Mouse (Mus musculus): ENCODE data around the gene Eps8l1. TPM values are rescaled to one million over a fixed set of nuclear protein-coding genes. Genes with fewer than 3 reads are reported as not detected.
"Not testable (repeated sequence)": the region's sequence is repeated elsewhere in the genome, so short reads cannot be mapped to it uniquely, and the experiment has no call there.

Eps8l1 gene
- total and polyA plus RNA-seq, 2 experiments from 2014 or later = 5.8 to 7.7 TPM

GRCm38 (mm10) chr7:4523205-4524130 lies 63.0 kb downstream of the Eps8l1 start:
- TF ChIP-seq CTCF (IDR thresholded peaks at IDR 0.05; ENCODE audit: low read depth) = no peak
- Histone ChIP-seq H3K36me3 (ENCODE audit: insufficient read depth, low read length) (no peaks in the 10 kb centered on the region), H3K9ac (replicated peaks; ENCODE audit: low read length) (no peak overlapping the region), H3K4me3 (ENCODE audit: low read length) (no peak overlapping the region), H3K27ac (no peak overlapping the region), H3K4me2 (ENCODE audit: low read depth, low read length) (no peak overlapping the region), H3K27me3 (ENCODE audit: insufficient read depth, low read length) (no peaks in the 10 kb centered on the region), H3K4me1 (ENCODE audit: insufficient read depth, low read length) (no peaks in the 10 kb centered on the region; the same call in 1 of the 2 replicates), H3K9me3 (ENCODE audit: low read length) (no peaks in the 10 kb centered on the region)
- no peak for ATAC-seq
- WGBS = 92% methylated on average over 33 of the region's 33 CpGs
- DNase-seq (ENCODE audit: low spot score) = no peak

DNA sequence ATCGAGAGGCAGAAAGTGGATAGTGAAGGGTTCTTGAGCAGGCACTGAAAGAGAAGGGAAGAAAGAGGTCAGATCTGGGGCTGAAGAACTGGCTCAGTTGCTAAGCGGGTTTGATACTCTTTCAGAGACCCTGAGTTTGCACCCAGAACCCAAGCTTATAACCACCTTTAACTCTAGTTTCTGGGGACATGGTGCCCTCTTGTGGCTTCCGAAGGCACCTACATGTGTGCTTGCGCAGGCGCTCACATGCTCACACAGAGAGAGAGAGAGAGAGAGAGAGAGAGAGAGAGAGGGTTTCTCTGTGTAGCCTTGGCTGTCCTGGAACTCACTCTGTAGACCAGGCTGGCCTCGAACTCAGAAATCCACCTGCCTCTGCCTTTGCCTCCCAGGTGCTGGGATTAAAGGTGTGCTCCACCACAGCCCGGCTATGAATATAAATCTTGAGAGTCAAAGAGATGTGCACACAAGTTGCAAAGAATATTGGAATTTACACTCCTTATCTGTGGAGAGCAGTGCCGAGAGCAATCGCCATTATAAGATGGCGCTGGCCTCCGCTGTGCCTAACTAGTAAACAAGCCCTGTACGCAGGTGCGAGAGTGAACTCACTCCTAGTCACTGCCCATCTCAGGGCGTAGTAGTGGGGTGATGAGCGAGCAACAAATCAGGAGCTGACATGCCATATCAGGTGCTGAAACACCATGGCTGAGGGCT lies 63.9 kb downstream of the Eps8l1 start, which contains the start of gene Tnni3:
TSS of gene Tnni3 (minus strand) at position 18 of the 711 bp plus-strand sequence.
- TF ChIP-seq CTCF (IDR thresholded peaks at IDR 0.05; ENCODE audit: low read depth) = peak; percentile 75
- DNase-seq (ENCODE audit: low spot score) (peak; percentile 80), ATAC-seq (peak; percentile 18; the same call in 1 of the 2 replicates)
- not testable (repeated sequence) for H3K4me2 ChIP-seq (ENCODE audit: low read depth, low read length); H3K4me3 ChIP-seq (ENCODE audit: low read length); H3K27me3 ChIP-seq (ENCODE audit: insufficient read depth, low read length); H3K9me3 ChIP-seq (ENCODE audit: low read length); H3K4me1 ChIP-seq (ENCODE audit: insufficient read depth, low read length); H3K27ac ChIP-seq; H3K9ac ChIP-seq (replicated peaks; ENCODE audit: low read length); H3K36me3 ChIP-seq (ENCODE audit: insufficient read depth, low read length)
- WGBS = 69% methylated on average over 15 of the region's 15 CpGs

GRCm38 (mm10) chr7:4526341-4527301 lies 66.1 kb downstream of the Eps8l1 start:
- no peaks in the 10 kb centered on the region for H3K36me3 ChIP-seq (ENCODE audit: insufficient read depth, low read length)
- H3K27me3 ChIP-seq (ENCODE audit: insufficient read depth, low read length) = peaks cover 2% of the 10 kb centered on the region; the same call in 1 of the 2 replicates
- H3K9me3 ChIP-seq (ENCODE audit: low read length) = no peaks in the 10 kb centered on the region
- 21% methylated on average over 40 of the region's 40 CpGs for WGBS
- peak; percentile 86 for TF ChIP-seq CTCF (IDR thresholded peaks at IDR 0.05; ENCODE audit: low read depth)
- DNase-seq (ENCODE audit: low spot score) (peak; percentile 94), ATAC-seq (peak; percentile 96)
- no peaks in the 10 kb centered on the region for H3K4me1 ChIP-seq (ENCODE audit: insufficient read depth, low read length)
- peak overlapping the region; percentile 11; the same call in 1 of the 2 replicates for H3K27ac ChIP-seq
- peak overlapping the region; percentile 30 for H3K4me3 ChIP-seq (ENCODE audit: low read length)
- peak overlapping the region; percentile 58 for H3K4me2 ChIP-seq (ENCODE audit: low read depth, low read length)
- H3K9ac ChIP-seq (replicated peaks; ENCODE audit: low read length) = peak overlapping the region; percentile 31

DNA sequence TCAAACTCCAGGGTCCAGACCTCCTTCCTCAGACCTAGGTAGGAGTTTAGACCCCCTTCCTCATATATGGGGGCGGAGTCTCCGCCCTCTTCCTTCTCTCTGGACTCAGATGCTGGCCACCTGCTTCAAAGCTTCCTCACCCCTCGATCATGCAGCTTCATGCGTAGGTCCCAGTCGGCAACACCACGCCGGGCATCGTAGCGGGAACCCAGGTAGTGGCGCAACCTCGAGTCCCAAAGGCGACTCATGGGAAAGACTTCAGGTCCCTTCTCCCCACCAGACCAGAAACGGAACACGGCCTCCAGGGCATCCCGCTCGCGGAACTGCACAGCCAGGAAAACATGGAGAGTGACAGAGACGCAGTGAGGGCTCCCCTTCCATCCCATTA lies 66.8 kb downstream of the Eps8l1 start:
- Histone ChIP-seq H3K9ac (replicated peaks; ENCODE audit: low read length) (no peak overlapping the region; the same call in 1 of the 2 replicates), H3K9me3 (ENCODE audit: low read length) (no peaks in the 10 kb centered on the region), H3K27ac (no peak overlapping the region), H3K27me3 (ENCODE audit: insufficient read depth, low read length) (peaks cover 9% of the 10 kb centered on the region; the same call in 1 of the 2 replicates), H3K4me2 (ENCODE audit: low read depth, low read length) (peak overlapping the region; percentile 58), H3K4me1 (ENCODE audit: insufficient read depth, low read length) (no peaks in the 10 kb centered on the region), H3K36me3 (ENCODE audit: insufficient read depth, low read length) (no peaks in the 10 kb centered on the region), H3K4me3 (ENCODE audit: low read length) (no peak overlapping the region)
- DNase-seq (ENCODE audit: low spot score) (no peak), ATAC-seq (no peak)
- no peak for TF ChIP-seq CTCF (IDR thresholded peaks at IDR 0.05; ENCODE audit: low read depth)
- 51% methylated on average over 18 of the region's 18 CpGs for WGBS

Small RNAs within 50 kb of the gene (microRNA-seq; reads per million reads assigned to microRNA genes)
- gene Gm24605 = 0 reads per million in 2 experiments

Other genes starting within 250 kb of the Eps8l1 start
- not detected in 2 replicates for gene Lilra5, start 222.9 kb upstream of the Eps8l1 start, total RNA-seq (2014; rRNA removed)
- 0.09 TPM in 1 of 2 replicates, not detected in the other for gene Lilra5, start 222.9 kb upstream of the Eps8l1 start, polyA plus RNA-seq (2015; fragmentation: Nextera tagmentation; extraction: Ambion mirVana)
- not detected in 2 replicates for gene Ncr1, start 123.0 kb upstream of the Eps8l1 start, total RNA-seq (2014; rRNA removed)
- gene Ncr1, start 123.0 kb upstream of the Eps8l1 start, polyA plus RNA-seq (2015; fragmentation: Nextera tagmentation; extraction: Ambion mirVana) = not detected in 2 replicates
- gene Gp6, start 62.9 kb upstream of the Eps8l1 start, total RNA-seq (2014; rRNA removed) = not detected in 2 replicates
- not detected in 2 replicates for gene Gp6, start 62.9 kb upstream of the Eps8l1 start, polyA plus RNA-seq (2015; fragmentation: Nextera tagmentation; extraction: Ambion mirVana)
- gene Rdh13, start 15.0 kb upstream of the Eps8l1 start, total RNA-seq (2014; rRNA removed) = 71.9 and 103 TPM in 2 replicates
- gene Rdh13, start 15.0 kb upstream of the Eps8l1 start, polyA plus RNA-seq (2015; fragmentation: Nextera tagmentation; extraction: Ambion mirVana) = 38.4 and 39.4 TPM in 2 replicates
- gene Ppp1r12c, start 41.0 kb downstream of the Eps8l1 start, total RNA-seq (2014; rRNA removed) = 88.2 and 109 TPM in 2 replicates
- 33.9 and 42.0 TPM in 2 replicates for gene Ppp1r12c, start 41.0 kb downstream of the Eps8l1 start, polyA plus RNA-seq (2015; fragmentation: Nextera tagmentation; extraction: Ambion mirVana)
- gene Tnnt1, start 55.7 kb downstream of the Eps8l1 start, total RNA-seq (2014; rRNA removed) = 0.93 and 3.5 TPM in 2 replicates
- gene Tnnt1, start 55.7 kb downstream of the Eps8l1 start, polyA plus RNA-seq (2015; fragmentation: Nextera tagmentation; extraction: Ambion mirVana) = 2.9 and 3.6 TPM in 2 replicates
- 1.9 TPM in 1 of 2 replicates, not detected in the other for gene Tnni3, start 63.6 kb downstream of the Eps8l1 start, total RNA-seq (2014; rRNA removed)
- gene Tnni3, start 63.6 kb downstream of the Eps8l1 start, polyA plus RNA-seq (2015; fragmentation: Nextera tagmentation; extraction: Ambion mirVana) = 2.1 and 3.9 TPM in 2 replicates
- gene Dnaaf3, start 71.8 kb downstream of the Eps8l1 start, total RNA-seq (2014; rRNA removed) = 2.1 and 3.8 TPM in 2 replicates
- 2.0 and 2.6 TPM in 2 replicates for gene Dnaaf3, start 71.8 kb downstream of the Eps8l1 start, polyA plus RNA-seq (2015; fragmentation: Nextera tagmentation; extraction: Ambion mirVana)
- gene Syt5, start 86.9 kb downstream of the Eps8l1 start, total RNA-seq (2014; rRNA removed) = 81.1 and 83.7 TPM in 2 replicates
- 103 and 106 TPM in 2 replicates for gene Syt5, start 86.9 kb downstream of the Eps8l1 start, polyA plus RNA-seq (2015; fragmentation: Nextera tagmentation; extraction: Ambion mirVana)
- gene Ptprh, start 143.4 kb downstream of the Eps8l1 start, total RNA-seq (2014; rRNA removed) = 0.54 and 0.99 TPM in 2 replicates
- 0.52 and 0.74 TPM in 2 replicates for gene Ptprh, start 143.4 kb downstream of the Eps8l1 start, polyA plus RNA-seq (2015; fragmentation: Nextera tagmentation; extraction: Ambion mirVana)
- 14.2 and 17.4 TPM in 2 replicates for gene Tmem86b, start 170.7 kb downstream of the Eps8l1 start, total RNA-seq (2014; rRNA removed)
- gene Tmem86b, start 170.7 kb downstream of the Eps8l1 start, polyA plus RNA-seq (2015; fragmentation: Nextera tagmentation; extraction: Ambion mirVana) = 1.1 and 1.5 TPM in 2 replicates
- gene Ppp6r1, start 198.3 kb downstream of the Eps8l1 start, total RNA-seq (2014; rRNA removed) = 136 and 142 TPM in 2 replicates
- gene Ppp6r1, start 198.3 kb downstream of the Eps8l1 start, polyA plus RNA-seq (2015; fragmentation: Nextera tagmentation; extraction: Ambion mirVana) = 9.4 and 10.3 TPM in 2 replicates
- 259 and 288 TPM in 2 replicates for gene Hspbp1, start 224.4 kb downstream of the Eps8l1 start, total RNA-seq (2014; rRNA removed)
- gene Hspbp1, start 224.4 kb downstream of the Eps8l1 start, polyA plus RNA-seq (2015; fragmentation: Nextera tagmentation; extraction: Ambion mirVana) = 172 and 174 TPM in 2 replicates
- 195 and 217 TPM in 2 replicates for gene Brsk1, start 229.9 kb downstream of the Eps8l1 start, total RNA-seq (2014; rRNA removed)
- gene Brsk1, start 229.9 kb downstream of the Eps8l1 start, polyA plus RNA-seq (2015; fragmentation: Nextera tagmentation; extraction: Ambion mirVana) = 6.7 and 7.1 TPM in 2 replicates